Mouse (Mus musculus) T-helper 17 cell (primary cell): ENCODE results near the gene Armc2.

Experiments used
- in situ Hi-C, 2 experiments: fragments of 300-600 bp; cut with MboI, MseI; formaldehyde crosslinking; loops; 1 replicate in 1 of 2; 2 replicates in 1 of 2; pipeline ENCODE4 v1.15.1; 2025; ENCODE audit warnings: high pct_unique_total_duplicates in 2 of 2

Armc2 gene

DNA sequence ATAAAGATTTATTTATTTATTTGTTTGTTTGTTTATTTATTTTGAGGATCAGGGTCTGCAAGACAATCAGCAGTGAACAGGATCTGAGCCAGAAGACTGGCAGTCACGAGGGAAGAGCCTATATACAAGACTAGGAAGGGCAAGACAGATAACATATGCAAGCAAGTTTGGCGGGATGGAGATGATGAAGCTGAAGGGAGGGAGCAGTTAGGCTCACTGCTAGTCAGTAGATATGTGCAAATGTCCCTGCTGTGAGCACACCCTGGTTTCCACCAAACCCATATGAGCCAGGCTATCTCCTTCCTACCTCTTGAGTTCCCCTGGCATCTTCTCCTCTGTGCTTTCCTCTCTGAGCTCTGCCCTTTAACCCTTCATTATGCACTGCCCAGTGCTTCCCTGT lies 146.7 kb downstream of the Armc2 start:
- in situ Hi-C loops: loop anchor here in 1 of 2 experiments (5.0 kb wide), 1 partner anchor 39 kb away; no protein-coding TSS in a partner anchor

DNA sequence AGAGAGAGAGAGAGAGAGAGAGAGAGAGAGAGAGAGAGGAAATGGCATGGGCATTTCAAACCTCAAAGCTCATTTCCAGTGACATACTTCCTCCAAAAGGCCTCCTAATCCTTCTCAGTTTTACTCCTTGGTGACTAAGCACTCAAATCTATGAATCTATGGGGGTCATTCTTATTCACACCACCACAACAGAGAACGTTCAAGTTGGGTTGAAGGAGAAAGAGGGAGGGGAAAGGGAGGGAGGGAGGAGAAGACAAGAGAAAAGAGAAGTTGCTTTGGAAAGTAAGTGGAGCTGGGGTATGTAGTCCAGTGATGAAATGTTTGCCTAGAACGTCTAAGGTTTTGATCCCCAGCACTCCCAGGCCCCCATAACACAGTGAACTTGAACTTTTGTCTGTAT lies 148.1 kb downstream of the Armc2 start:
- in situ Hi-C loops: loop anchor here in 1 of 2 experiments (5.0 kb wide), 1 partner anchor 38 kb away; no protein-coding TSS in a partner anchor

DNA sequence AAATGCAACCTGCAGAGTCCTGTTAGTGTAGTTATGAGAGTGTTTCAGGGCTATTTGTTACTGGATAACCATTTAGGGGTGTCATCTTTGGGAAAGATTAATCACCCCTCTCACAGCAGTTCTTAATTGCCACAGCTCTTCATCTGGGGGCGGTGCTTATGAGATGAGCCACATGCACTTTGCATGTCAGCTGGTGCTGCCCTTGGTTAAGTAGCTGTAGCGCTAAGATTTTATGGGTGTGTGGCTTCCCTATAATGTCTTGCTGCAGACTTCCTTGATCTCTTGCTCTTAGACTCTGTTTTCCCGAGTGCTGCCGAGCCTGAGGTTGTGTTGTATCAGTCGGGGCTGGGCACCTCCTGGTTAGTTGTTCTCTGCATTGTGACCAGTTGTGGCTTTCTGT lies 150.3 kb downstream of the Armc2 start:
- in situ Hi-C loops: loop anchor here in 1 of 2 experiments (10.0 kb wide), 1 partner anchor 1027 kb away; no protein-coding TSS in a partner anchor

DNA sequence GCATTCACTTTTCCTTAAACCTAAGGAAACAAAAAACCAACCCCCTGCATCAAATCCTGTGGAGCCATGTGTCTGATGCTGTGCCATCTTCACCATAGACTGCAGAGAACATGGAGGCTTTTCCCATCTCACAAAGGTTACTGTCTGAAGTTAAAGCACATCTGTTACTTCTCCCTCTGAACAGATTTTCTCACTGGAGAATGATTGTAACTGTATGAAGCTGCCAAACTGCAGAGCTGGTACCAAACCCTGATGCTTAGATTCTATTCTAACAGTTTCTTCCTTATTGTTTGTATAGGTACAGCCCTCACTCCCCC lies 151.4 kb downstream of the Armc2 start:
- in situ Hi-C loops: loop anchor here in 1 of 2 experiments (10.0 kb wide), 1 partner anchor 1028 kb away; no protein-coding TSS in a partner anchor

DNA sequence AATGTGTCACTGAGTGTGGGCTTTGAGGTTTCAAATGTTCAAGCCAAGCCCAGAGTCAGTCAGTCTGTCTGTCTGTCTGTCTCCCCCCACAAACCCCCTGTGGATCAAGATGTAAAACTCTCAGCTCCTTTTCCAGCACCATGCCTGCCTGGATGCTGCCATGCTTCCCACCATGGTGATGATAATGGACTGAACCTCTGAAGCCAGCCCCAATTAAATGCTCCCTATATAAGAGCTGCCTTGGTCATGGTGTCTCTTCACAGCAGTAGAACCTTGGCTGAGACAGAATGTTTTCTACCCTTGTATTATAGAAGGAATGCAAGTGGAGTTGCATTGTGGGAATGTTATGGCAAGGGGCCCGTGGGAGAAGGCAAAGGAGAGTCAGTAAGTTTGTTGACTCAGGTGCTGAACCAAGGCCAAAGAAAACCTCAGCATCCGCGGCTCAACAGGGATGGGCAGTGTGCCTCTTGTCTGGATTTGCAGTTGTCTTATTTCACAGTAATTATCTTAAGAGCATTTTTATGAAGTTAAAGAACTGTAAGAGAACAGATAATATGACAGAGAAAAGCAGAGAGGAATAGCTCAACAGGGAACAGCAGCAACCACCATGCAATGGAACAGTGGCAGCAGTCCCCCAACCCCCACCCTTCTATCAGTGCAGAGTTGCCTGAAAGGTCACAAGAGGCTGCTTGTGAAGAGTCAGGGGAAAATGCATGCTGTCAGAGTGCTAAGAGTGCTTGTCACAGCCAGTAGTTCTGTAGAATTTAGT lies 152.0 kb downstream of the Armc2 start:
- in situ Hi-C loops: loop anchor here in 1 of 2 experiments (10.0 kb wide), 1 partner anchor 1029 kb away; no protein-coding TSS in a partner anchor
